Mouse (Mus musculus): Measurements from ENCODE around the gene Ccr9. TPM values are rescaled to one million over a fixed set of nuclear protein-coding genes. Genes with fewer than 3 reads are reported as not detected.

Gene Ccr9
- 0.05 and 0.27 TPM in 2 replicates for polyA plus RNA-seq (2015; fragmentation: Nextera tagmentation; extraction: Ambion mirVana)

DNA sequence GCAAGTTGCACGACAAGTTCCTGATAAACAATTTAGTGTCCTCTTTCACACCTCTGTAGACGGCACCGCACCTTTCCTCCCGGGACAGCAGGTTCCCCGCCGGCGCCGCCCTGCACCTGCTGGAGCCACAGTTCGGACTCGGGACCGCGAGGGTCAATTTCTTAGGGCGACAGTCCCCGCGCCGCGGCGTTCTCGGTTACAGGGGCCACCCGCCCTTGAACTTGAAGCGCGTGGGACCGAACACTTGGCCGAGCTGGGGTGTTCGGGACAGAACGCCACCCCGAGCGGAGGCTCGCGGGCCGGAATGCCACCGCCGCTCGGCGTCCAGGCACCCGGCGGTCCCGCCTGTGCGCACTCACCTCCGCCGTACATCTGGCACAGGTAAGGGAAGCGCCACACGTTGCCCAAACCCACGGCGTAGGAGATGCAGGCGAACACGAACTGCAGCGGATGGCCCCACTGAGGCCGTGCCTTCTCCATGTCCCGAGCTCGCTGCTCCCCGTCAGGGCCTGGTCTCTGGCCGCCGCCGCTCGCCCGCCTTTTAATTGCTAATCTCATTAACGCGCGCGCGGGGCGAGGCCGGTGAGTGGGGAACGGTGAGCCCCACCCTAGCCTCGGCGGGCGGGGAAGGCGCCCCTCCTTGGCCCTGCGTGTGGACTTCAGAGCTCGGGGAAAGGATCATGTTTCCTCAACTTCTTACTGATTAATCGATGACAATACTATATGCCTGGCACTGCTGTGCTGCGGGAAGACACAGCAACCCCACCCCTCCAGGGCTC, at the start of gene Ccr9, which contains the start of gene Slc6a20a:
Gene Ccr9 (plus strand): TSS at position 113 of the 779 bp plus-strand sequence.
Gene Slc6a20a (minus strand): TSS at position 559 of the 779 bp plus-strand sequence.
- Histone ChIP-seq H3K4me2 (replicated peaks) (peak within 1 kb of the TSS; percentile 79), H3K9ac (replicated peaks) (peak within 1 kb of the TSS; percentile 37), H3K27me3 (peaks cover 41% of the 10 kb centered on the region), H3K4me3 (peak within 1 kb of the TSS; percentile 42), H3K36me3 (no peaks in the 10 kb centered on the region), H3K9me3 (no peaks in the 10 kb centered on the region), H3K27ac (replicated peaks) (no peak within 1 kb of the TSS), H3K4me1 (peaks cover 8% of the 10 kb centered on the region)
- 2% methylated on average over 73 of the region's 73 CpGs for WGBS
- ATAC-seq (replicated peaks), result 0 out of 2 replicates have a peak, but pooled peaks have one; percentile 48

DNA sequence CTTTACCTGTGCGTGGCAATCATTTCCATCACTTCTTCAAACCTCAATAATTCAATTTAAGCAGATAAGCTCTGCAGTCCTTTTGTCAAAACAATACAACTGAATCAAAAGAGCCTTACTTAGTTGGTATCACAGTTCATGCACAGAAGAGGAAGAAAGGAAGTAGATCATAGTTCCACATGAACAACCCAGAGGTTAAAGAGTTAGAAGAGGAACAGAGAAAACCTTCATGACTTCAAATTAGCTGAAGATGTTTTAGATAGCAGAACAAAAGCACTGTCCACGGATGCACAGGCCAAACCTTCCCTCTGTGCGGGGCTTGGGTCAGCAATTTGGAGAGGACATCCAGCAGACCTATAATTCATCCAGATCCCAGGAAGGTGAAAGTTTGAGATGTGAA, 46.6 kb upstream of the Ccr9 start:
- Histone ChIP-seq H3K9ac (replicated peaks) (no peak overlapping the region), H3K9me3 (no peaks in the 10 kb centered on the region), H3K36me3 (no peaks in the 10 kb centered on the region), H3K4me2 (replicated peaks) (no peak overlapping the region), H3K4me1 (no peaks in the 10 kb centered on the region), H3K4me3 (no peak overlapping the region), H3K27ac (replicated peaks) (no peak overlapping the region), H3K27me3 (no peaks in the 10 kb centered on the region)
- ATAC-seq (replicated peaks), result no peak
- WGBS, result 87% methylated on average over 3 of the region's 3 CpGs

DNA sequence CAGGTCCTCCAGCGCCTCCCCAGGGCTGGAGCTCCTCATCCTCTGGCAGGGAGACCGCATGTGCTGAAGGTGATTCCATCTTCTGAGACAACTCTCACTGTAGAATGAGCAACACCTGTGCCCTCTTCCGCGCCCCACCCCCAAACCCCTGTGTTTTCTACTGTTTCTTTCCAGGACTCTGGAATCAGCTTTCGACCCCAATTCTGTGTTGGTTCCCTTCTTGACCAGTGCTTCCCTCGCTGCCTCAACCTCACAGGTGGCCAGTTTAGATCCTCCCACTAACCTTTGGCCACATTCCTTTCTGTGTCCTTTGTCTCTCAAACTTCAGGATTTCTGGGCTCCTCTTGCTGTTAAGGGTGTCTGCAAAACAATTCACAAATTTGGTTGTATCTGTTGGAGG, 46.0 kb upstream of the Ccr9 start, which contains the start of gene Slc6a20b:
Gene Slc6a20b (minus strand): TSS at position 285 of the 400 bp plus-strand sequence.
- H3K27me3 ChIP-seq, result no peaks in the 10 kb centered on the region
- no peak within 1 kb of the TSS for H3K4me3 ChIP-seq
- no peaks in the 10 kb centered on the region for H3K9me3 ChIP-seq
- no peak within 1 kb of the TSS for H3K9ac ChIP-seq (replicated peaks)
- no peaks in the 10 kb centered on the region for H3K36me3 ChIP-seq
- H3K27ac ChIP-seq (replicated peaks), result no peak within 1 kb of the TSS
- WGBS, result 83% methylated on average over 6 of the region's 6 CpGs
- H3K4me1 ChIP-seq, result no peaks in the 10 kb centered on the region
- no peak within 1 kb of the TSS for H3K4me2 ChIP-seq (replicated peaks)
- no peak for ATAC-seq (replicated peaks)

GRCm38 (mm10) chr9:123632993-123633392, 45.2 kb upstream of the Ccr9 start:
- H3K27ac ChIP-seq (replicated peaks), result no peak overlapping the region
- no peaks in the 10 kb centered on the region for H3K4me1 ChIP-seq

GRCm38 (mm10) chr9:123636771-123637170, 41.5 kb upstream of the Ccr9 start:
- 71% methylated on average over 5 of the region's 5 CpGs for WGBS
- no peak for ATAC-seq (replicated peaks)
- Histone ChIP-seq H3K27me3 (no peaks in the 10 kb centered on the region), H3K36me3 (no peaks in the 10 kb centered on the region), H3K4me2 (replicated peaks) (no peak overlapping the region), H3K27ac (replicated peaks) (no peak overlapping the region), H3K9ac (replicated peaks) (no peak overlapping the region), H3K4me1 (no peaks in the 10 kb centered on the region), H3K9me3 (no peaks in the 10 kb centered on the region), H3K4me3 (no peak overlapping the region)

More at GRCm38 (mm10) chr9:123632993-123633392, 45.2 kb upstream of the Ccr9 start:
- H3K4me2 ChIP-seq (replicated peaks), result no peak overlapping the region
- WGBS, result 89% methylated on average over 3 of the region's 3 CpGs
- no peaks in the 10 kb centered on the region for H3K9me3 ChIP-seq
- no peak overlapping the region for H3K9ac ChIP-seq (replicated peaks)
- no peaks in the 10 kb centered on the region for H3K27me3 ChIP-seq
- no peak for ATAC-seq (replicated peaks)
- H3K4me3 ChIP-seq, result no peak overlapping the region
- no peaks in the 10 kb centered on the region for H3K36me3 ChIP-seq

DNA sequence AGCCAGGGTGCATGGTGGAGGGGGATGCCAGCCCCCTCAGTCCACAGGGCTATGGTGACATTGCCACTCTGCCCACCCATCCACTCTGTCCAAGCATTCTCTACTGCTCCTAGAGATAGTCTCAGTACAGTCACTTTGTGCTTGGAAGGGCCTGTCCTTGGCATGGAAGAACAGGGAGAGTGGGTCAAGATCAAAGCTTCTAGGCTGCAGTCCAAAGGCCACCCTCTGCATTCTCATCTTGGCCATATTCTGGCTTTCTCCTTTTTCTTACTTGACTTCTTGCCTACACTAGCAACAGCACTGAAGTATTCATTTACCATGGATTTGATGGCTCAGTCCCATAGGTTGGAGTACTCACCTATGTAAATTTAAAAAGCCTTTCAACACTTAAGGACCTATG, 40.0 kb upstream of the Ccr9 start:
- no peak overlapping the region for H3K27ac ChIP-seq (replicated peaks)
- H3K9ac ChIP-seq (replicated peaks), result no peak overlapping the region
- H3K4me3 ChIP-seq, result no peak overlapping the region
- no peaks in the 10 kb centered on the region for H3K27me3 ChIP-seq
- H3K4me2 ChIP-seq (replicated peaks), result no peak overlapping the region
- no peaks in the 10 kb centered on the region for H3K9me3 ChIP-seq
- ATAC-seq (replicated peaks), result no peak
- no peaks in the 10 kb centered on the region for H3K4me1 ChIP-seq
- H3K36me3 ChIP-seq, result no peaks in the 10 kb centered on the region

- no peak overlapping the region for H3K4me2 ChIP-seq (replicated peaks)
- no peaks in the 10 kb centered on the region for H3K36me3 ChIP-seq
- no peak overlapping the region for H3K4me3 ChIP-seq
- H3K27ac ChIP-seq (replicated peaks), result no peak overlapping the region
- 0 out of 2 replicates have a peak, but pooled peaks have one; percentile 51 for ATAC-seq (replicated peaks)
- WGBS, result 80% methylated on average over 1 of the region's 1 CpGs
- H3K9ac ChIP-seq (replicated peaks), result no peak overlapping the region
- H3K9me3 ChIP-seq, result no peaks in the 10 kb centered on the region
- no peaks in the 10 kb centered on the region for H3K4me1 ChIP-seq
- no peaks in the 10 kb centered on the region for H3K27me3 ChIP-seq
Observed at GRCm38 (mm10) chr9:123638668-123639089, 39.6 kb upstream of the Ccr9 start.

DNA sequence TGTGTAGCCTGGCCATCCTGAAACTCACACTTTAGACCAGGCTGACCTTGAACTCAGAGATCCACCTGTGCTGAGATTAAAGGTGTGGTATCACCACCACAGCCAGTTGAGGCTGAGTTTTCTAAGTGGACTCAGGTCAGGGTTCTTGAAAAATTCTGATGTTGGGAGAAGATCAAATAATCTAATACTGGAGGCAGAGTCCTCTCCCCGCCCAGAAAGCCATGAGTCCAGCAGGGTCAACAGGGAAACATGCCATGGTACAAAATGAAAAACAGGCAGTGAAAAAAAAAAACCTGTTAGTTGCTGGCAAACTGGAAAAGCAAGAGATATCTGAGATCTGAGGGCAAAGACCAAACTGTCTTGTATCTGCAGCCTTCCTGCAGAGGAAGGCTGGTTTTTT, 38.1 kb upstream of the Ccr9 start:
- no peak for ATAC-seq (replicated peaks)
- WGBS, result 79% methylated on average over 1 of the region's 1 CpGs
- Histone ChIP-seq H3K4me1 (no peaks in the 10 kb centered on the region), H3K27me3 (no peaks in the 10 kb centered on the region), H3K9me3 (no peaks in the 10 kb centered on the region), H3K9ac (replicated peaks) (no peak overlapping the region), H3K36me3 (no peaks in the 10 kb centered on the region), H3K4me2 (replicated peaks) (no peak overlapping the region), H3K27ac (replicated peaks) (no peak overlapping the region), H3K4me3 (no peak overlapping the region)

GRCm38 (mm10) chr9:123649785-123650511, 28.3 kb upstream of the Ccr9 start:
- Histone ChIP-seq H3K4me3 (no peak overlapping the region), H3K27ac (replicated peaks) (no peak overlapping the region), H3K4me1 (no peaks in the 10 kb centered on the region), H3K27me3 (no peaks in the 10 kb centered on the region), H3K36me3 (no peaks in the 10 kb centered on the region), H3K4me2 (replicated peaks) (no peak overlapping the region), H3K9me3 (no peaks in the 10 kb centered on the region), H3K9ac (replicated peaks) (no peak overlapping the region)
- 94% methylated on average over 2 of the region's 2 CpGs for WGBS
- no peak for ATAC-seq (replicated peaks)

GRCm38 (mm10) chr9:123651369-123651768, 26.9 kb upstream of the Ccr9 start:
- Histone ChIP-seq H3K4me1 (no peaks in the 10 kb centered on the region), H3K27ac (replicated peaks) (no peak overlapping the region), H3K4me3 (no peak overlapping the region), H3K27me3 (no peaks in the 10 kb centered on the region), H3K9ac (replicated peaks) (no peak overlapping the region), H3K36me3 (no peaks in the 10 kb centered on the region), H3K9me3 (no peaks in the 10 kb centered on the region), H3K4me2 (replicated peaks) (no peak overlapping the region)
- ATAC-seq (replicated peaks), result no peak
- WGBS, result 63% methylated on average over 4 of the region's 4 CpGs

GRCm38 (mm10) chr9:123657457-123657856, 20.8 kb upstream of the Ccr9 start:
- no peak overlapping the region for H3K4me3 ChIP-seq
- 83% methylated on average over 3 of the region's 3 CpGs for WGBS

GRCm38 (mm10) chr9:123658981-123659380, 19.3 kb upstream of the Ccr9 start:
- Histone ChIP-seq H3K4me3 (no peak overlapping the region), H3K4me2 (replicated peaks) (no peak overlapping the region), H3K27ac (replicated peaks) (no peak overlapping the region), H3K9me3 (no peaks in the 10 kb centered on the region), H3K27me3 (no peaks in the 10 kb centered on the region), H3K9ac (replicated peaks) (no peak overlapping the region), H3K4me1 (peaks cover 7% of the 10 kb centered on the region; the same call in 1 of the 2 replicates), H3K36me3 (no peaks in the 10 kb centered on the region)
- no peak for ATAC-seq (replicated peaks)

More at GRCm38 (mm10) chr9:123657457-123657856, 20.8 kb upstream of the Ccr9 start:
- no peaks in the 10 kb centered on the region for H3K27me3 ChIP-seq
- no peak overlapping the region for H3K4me2 ChIP-seq (replicated peaks)
- no peak for ATAC-seq (replicated peaks)
- no peaks in the 10 kb centered on the region for H3K9me3 ChIP-seq
- H3K36me3 ChIP-seq, result no peaks in the 10 kb centered on the region
- no peak overlapping the region for H3K9ac ChIP-seq (replicated peaks)
- H3K27ac ChIP-seq (replicated peaks), result no peak overlapping the region
- H3K4me1 ChIP-seq, result peaks cover 7% of the 10 kb centered on the region; the same call in 1 of the 2 replicates
